Mouse (Mus musculus): Measurements from ENCODE around the gene Iqgap2.

GRCm38 (mm10) chr13:95910270-95910669 lies 18.5 kb upstream of the Iqgap2 start:
- TF ChIP-seq CTCF (IDR thresholded peaks at IDR 0.05; ENCODE audit: low read depth, low read length) (no peak), POLR2A (IDR thresholded peaks at IDR 0.05; ENCODE audit: borderline replicate concordance, low read depth, low read length) (no peak)
